8 mouse cellular contexts compared by ENCODE assay signal in the genomic region with DNA sequence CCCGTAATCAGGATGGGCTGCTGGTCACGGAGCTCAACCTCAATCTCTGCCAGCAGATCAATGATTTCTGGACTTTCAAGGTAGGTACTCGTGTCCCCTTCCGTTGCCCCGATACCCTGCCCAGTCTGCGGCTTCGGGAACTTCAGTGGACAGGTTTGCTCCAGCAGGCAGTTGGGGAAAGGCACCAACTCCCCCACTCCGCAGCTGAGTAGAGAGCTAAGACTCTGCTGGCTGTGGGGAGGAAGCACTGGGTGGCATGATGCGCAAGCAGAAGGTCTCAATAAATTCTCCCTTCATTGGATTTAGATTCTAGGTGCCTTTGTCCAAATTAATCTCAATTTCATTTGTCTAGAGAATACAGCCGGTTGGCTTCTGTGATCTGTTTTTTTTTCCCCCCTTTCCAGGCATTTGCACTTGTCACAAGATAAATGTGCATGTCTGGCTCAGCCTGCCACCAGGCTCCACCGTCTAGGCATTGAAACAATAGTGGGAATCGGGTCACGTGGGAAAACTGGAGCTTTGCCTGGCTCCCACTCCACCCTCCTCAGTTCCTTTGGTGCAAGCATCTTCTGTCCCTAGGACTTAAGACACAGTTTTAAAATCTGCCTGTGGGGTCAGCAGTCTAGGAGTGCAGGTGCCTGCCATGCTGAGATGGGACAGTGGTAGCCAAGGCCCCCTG. TPM values are rescaled to one million over a fixed set of nuclear protein-coding genes. Genes with fewer than 3 reads are reported as not detected.
DNase-seq lines count a peak whose midpoint lies in the region; TF ChIP-seq lines count a peak whose summit lies in the region.

No protein-coding gene starts in this region.

- no peaks in the 10 kb centered on the region for H3K27me3 ChIP-seq in kidney, adult 2 months (replicated peaks; ENCODE audit: control insufficient read depth, insufficient read depth, low read length)

- no peak overlapping the region for H3K27ac ChIP-seq in kidney, adult 2 months (ENCODE audit: insufficient read depth, low read depth, low read length)

- TF ChIP-seq CTCF in kidney, adult 2 months (conservative IDR thresholded peaks at IDR 0.05; ENCODE audit: insufficient read depth, insufficient read length, low read depth, low read length) = no peak

- no peaks in the 10 kb centered on the region for H3K4me1 ChIP-seq in kidney, adult 2 months (ENCODE audit: control insufficient read depth, insufficient read depth, low read length)

- WGBS in kidney, adult 2 months = 53% methylated on average over 13 of the region's 13 CpGs

- H3K4me3 ChIP-seq in kidney, adult 2 months (ENCODE audit: insufficient read depth, low read depth, low read length) = no peak overlapping the region

- no peaks in the 10 kb centered on the region for H3K36me3 ChIP-seq in kidney, adult 2 months (ENCODE audit: control insufficient read depth, insufficient read depth, low read length)

- no peak for TF ChIP-seq POLR2A in kidney, adult 2 months (IDR thresholded peaks at IDR 0.05; ENCODE audit: low read depth, low read length)

- DNase-seq in adrenal gland, adult 2 months = peak; percentile 69
- no peak for DNase-seq in adrenal gland, postnatal 4 days (ENCODE audit: low spot score in 2 of 2)
- peak; percentile 73 to 81 for DNase-seq in right cerebral cortex, postnatal 10 days (ENCODE audit: low spot score in 2 of 2)
- no peak for DNase-seq in right cerebral cortex, adult 18-20 months
- DNase-seq in kidney, adult 2 months = peak; percentile 90
- peak; percentile 77 for DNase-seq in lung, postnatal 25 days (ENCODE audit: low spot score)
- DNase-seq in spleen, postnatal 36 days (ENCODE audit: low spot score in 2 of 2) = no peak
- DNase-seq in urinary bladder, postnatal 25 days (ENCODE audit: low spot score) = no peak

RNA-seq across cellular contexts. Expression of gene Upb1, which starts 37.4 kb away (rescaled TPM):
- total RNA-seq in adrenal gland, adult 2 months (2021) = 1 to 10 TPM in 1 of 2 experiments, under 1 TPM in 1; 0.72 to 2.2 TPM
- polyA plus RNA-seq in adrenal gland, adult 2 months (2012; rRNA removed) = 0.20 and 0.50 TPM in 2 replicates
- 10 to 100 TPM in 1 of 2 experiments, 1 to 10 TPM in 1; 2.1 to 16.1 TPM for total RNA-seq in adrenal gland, postnatal 4 days (2021)
- polyA plus RNA-seq in kidney, adult 2 months (2012; rRNA removed) = 58.4 and 58.5 TPM in 2 replicates

Comparison
In these comparisons a context has a peak if more than half of its experiments do, and no peak if none do; other contexts are left out.
1. DNase-seq: peak in adrenal gland, adult 2 months (single experiment), right cerebral cortex, postnatal 10 days (2 of 2), kidney, adult 2 months (single experiment) and lung, postnatal 25 days (single experiment); none in adrenal gland, postnatal 4 days (0 of 2), right cerebral cortex, adult 18-20 months (single experiment), spleen, postnatal 36 days (0 of 2) and urinary bladder, postnatal 25 days (single experiment).